Mouse (Mus musculus): ENCODE results near the gene Ptbp1. TPM values are rescaled to one million over a fixed set of nuclear protein-coding genes. Genes with fewer than 3 reads are reported as not detected.

Ptbp1 gene
- polyA plus RNA-seq, 1 experiment from 2014 or later: 116 TPM

- H3K27ac ChIP-seq: peak overlapping the region; percentile 99
- peak overlapping the region; percentile 48 for H3K4me3 ChIP-seq (replicated peaks)
- peak overlapping the region; percentile 82 for H3K9ac ChIP-seq (replicated peaks)
- H3K9me3 ChIP-seq: no peaks in the 10 kb centered on the region
- 0% methylated on average over 15 of the region's 15 CpGs for WGBS
- H3K36me3 ChIP-seq: peaks cover 22% of the 10 kb centered on the region
- H3K27me3 ChIP-seq: no peaks in the 10 kb centered on the region
- H3K4me2 ChIP-seq (replicated peaks): peak overlapping the region; percentile 77
- H3K4me1 ChIP-seq (replicated peaks): peaks cover 59% of the 10 kb centered on the region
- ATAC-seq: peak; percentile 32
These were observed 835 bp upstream of the Ptbp1 start for GRCm38 (mm10) chr10:79853392-79853791.

DNA sequence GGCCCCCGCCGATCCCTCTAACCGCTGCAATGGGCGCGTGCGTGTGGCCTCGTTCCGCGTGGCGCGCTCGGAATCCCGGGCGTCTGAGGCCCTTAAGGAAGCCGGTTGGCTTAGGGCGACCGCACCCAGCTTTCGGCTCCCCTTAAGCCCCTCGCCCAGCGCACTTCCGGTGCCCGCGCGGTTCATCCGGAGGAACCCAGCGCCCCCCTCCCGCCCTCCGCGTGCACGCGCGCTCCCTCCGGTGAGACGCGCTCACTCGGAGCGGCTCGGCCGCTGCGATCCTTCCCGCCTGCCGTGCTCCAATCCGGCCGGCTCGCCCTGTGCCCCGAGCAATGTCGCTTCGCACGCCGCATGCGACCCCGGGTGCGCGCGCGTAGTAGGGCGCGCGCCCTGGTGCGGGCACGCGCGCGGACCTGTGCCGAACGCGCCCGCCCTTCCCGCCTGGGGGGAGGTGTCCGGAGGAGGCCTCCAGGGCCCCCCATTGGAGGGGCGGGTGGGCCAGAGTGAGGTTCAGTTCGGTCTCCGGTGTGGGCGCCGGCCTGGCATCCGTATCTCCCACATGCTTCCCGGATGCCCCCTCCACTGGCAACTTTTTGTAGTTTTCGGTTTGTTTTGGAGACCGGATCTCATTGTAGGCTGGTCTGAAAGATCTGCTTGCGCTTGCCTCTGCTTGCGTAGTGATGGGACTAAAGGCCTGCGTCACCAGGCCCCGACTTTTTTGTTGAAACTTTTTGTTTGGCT, 744 bp downstream of the Ptbp1 start:
- under 1% methylated on average over 83 of the region's 83 CpGs for WGBS
- Histone ChIP-seq H3K36me3 (peaks cover 37% of the 10 kb centered on the region), H3K27me3 (no peaks in the 10 kb centered on the region), H3K9ac (replicated peaks) (peak overlapping the region; percentile 98), H3K4me3 (replicated peaks) (peak overlapping the region; percentile 99), H3K4me2 (replicated peaks) (peak overlapping the region; percentile 100), H3K4me1 (replicated peaks) (peaks cover 69% of the 10 kb centered on the region), H3K9me3 (no peaks in the 10 kb centered on the region), H3K27ac (peak overlapping the region; percentile 100)
- peak; percentile 43 for ATAC-seq

GRCm38 (mm10) chr10:79855558-79856184, 1.4 kb downstream of the Ptbp1 start:
- 5% methylated on average over 10 of the region's 10 CpGs for WGBS
- H3K9ac ChIP-seq (replicated peaks): peak overlapping the region; percentile 98

DNA sequence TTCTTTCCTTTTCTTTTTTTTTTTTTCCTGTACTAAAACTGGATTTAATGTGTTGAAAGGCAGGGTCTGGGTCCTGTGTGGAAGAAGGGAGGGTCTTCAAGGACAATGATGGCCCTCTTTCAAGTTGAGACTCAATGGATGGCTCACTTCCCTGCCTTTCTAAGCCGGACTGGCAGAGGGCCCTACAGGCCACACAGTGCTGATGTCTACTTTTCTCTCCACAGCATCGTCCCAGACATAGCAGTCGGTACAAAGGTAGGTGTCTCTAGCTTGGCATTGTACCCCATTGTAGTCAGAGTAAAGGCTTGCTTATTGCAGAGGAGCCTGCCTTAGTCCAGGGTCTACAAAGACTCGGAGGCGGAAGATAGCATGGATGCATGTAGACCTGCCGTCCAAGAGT, 2.1 kb downstream of the Ptbp1 start:
- Histone ChIP-seq H3K36me3 (peaks cover 50% of the 10 kb centered on the region), H3K27me3 (no peaks in the 10 kb centered on the region), H3K4me1 (replicated peaks) (peaks cover 66% of the 10 kb centered on the region), H3K4me2 (replicated peaks) (peak overlapping the region; percentile 100), H3K4me3 (replicated peaks) (peak overlapping the region; percentile 99), H3K9me3 (no peaks in the 10 kb centered on the region), H3K27ac (peak overlapping the region; percentile 54; the same call in 1 of the 2 replicates), H3K9ac (replicated peaks) (peak overlapping the region; percentile 98)
- no peak for ATAC-seq
- WGBS: 43% methylated on average over 6 of the region's 6 CpGs

More at GRCm38 (mm10) chr10:79855558-79856184, 1.4 kb downstream of the Ptbp1 start:
- Histone ChIP-seq H3K4me2 (replicated peaks) (peak overlapping the region; percentile 100), H3K4me3 (replicated peaks) (peak overlapping the region; percentile 99), H3K36me3 (peaks cover 44% of the 10 kb centered on the region), H3K27me3 (no peaks in the 10 kb centered on the region), H3K9me3 (no peaks in the 10 kb centered on the region), H3K27ac (peak overlapping the region; percentile 100), H3K4me1 (replicated peaks) (peaks cover 69% of the 10 kb centered on the region)
- ATAC-seq: no peak

GRCm38 (mm10) chr10:79856704-79857451, 2.7 kb downstream of the Ptbp1 start:
- ATAC-seq: no peak
- WGBS: 65% methylated on average over 7 of the region's 7 CpGs
- Histone ChIP-seq H3K4me2 (replicated peaks) (peak overlapping the region; percentile 100), H3K27ac (peak overlapping the region; percentile 54), H3K36me3 (peaks cover 56% of the 10 kb centered on the region), H3K9me3 (no peaks in the 10 kb centered on the region), H3K4me3 (replicated peaks) (peak overlapping the region; percentile 99), H3K27me3 (no peaks in the 10 kb centered on the region), H3K4me1 (replicated peaks) (peaks cover 60% of the 10 kb centered on the region), H3K9ac (replicated peaks) (peak overlapping the region; percentile 98)

DNA sequence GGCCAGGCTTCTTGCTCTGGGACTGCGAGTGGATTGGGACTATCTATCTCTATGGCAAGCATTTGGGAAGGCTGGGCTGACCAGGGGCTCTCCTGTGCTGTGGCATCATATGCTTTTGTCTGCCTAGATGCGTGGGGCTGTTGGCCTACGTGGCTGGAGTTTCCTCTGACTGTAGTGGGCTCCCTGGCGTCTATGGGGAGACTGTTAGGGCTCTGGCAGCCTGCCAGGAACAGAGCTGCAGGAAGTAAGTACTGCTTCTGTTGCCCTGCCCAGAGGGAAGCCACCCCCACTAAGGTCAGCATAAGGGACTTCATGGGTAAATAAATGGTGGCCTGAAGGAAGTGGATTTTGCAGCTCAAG, 3.2 kb downstream of the Ptbp1 start:
- H3K36me3 ChIP-seq: peaks cover 62% of the 10 kb centered on the region
- no peak for ATAC-seq
- peak overlapping the region; percentile 100 for H3K4me2 ChIP-seq (replicated peaks)
- WGBS: 44% methylated on average over 4 of the region's 4 CpGs
- peak overlapping the region; percentile 98 for H3K9ac ChIP-seq (replicated peaks)
- no peaks in the 10 kb centered on the region for H3K9me3 ChIP-seq
- no peaks in the 10 kb centered on the region for H3K27me3 ChIP-seq
- peaks cover 55% of the 10 kb centered on the region for H3K4me1 ChIP-seq (replicated peaks)
- peak overlapping the region; percentile 54 for H3K27ac ChIP-seq
- H3K4me3 ChIP-seq (replicated peaks): peak overlapping the region; percentile 99

DNA sequence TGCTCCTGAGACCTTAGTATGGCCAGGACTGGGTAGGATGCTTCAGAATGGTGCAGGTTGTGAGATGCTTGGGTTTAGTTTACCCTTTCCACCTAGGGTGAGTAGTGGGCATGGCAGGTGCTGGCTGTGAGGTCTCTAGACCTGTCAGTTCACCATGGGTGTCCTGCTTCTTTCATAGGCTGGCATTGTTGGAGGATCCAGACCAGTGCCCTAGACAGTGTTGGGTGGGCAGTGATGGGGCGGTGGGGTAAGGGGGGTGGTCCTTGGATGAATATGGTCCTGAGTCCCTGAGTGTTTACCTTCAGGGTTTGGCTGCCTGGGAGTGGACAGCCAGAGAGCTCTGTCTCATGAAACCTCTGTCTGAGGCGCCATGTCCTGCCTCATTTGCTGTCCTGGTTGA, 3.7 kb downstream of the Ptbp1 start:
- H3K36me3 ChIP-seq: peaks cover 67% of the 10 kb centered on the region
- H3K4me3 ChIP-seq (replicated peaks): peak overlapping the region; percentile 99
- 84% methylated on average over 2 of the region's 2 CpGs for WGBS

GRCm38 (mm10) chr10:79858416-79859074, 4.3 kb downstream of the Ptbp1 start:
- Histone ChIP-seq H3K4me3 (replicated peaks) (peak overlapping the region; percentile 99), H3K27ac (peak overlapping the region; percentile 54), H3K36me3 (peaks cover 73% of the 10 kb centered on the region), H3K9ac (replicated peaks) (peak overlapping the region; percentile 98), H3K4me1 (replicated peaks) (peaks cover 43% of the 10 kb centered on the region), H3K27me3 (no peaks in the 10 kb centered on the region), H3K9me3 (no peaks in the 10 kb centered on the region), H3K4me2 (replicated peaks) (peak overlapping the region; percentile 100)
- WGBS: 60% methylated on average over 17 of the region's 17 CpGs
- ATAC-seq: no peak

More for the DNA sequence above, 3.7 kb downstream of the Ptbp1 start:
- no peaks in the 10 kb centered on the region for H3K27me3 ChIP-seq
- peak overlapping the region; percentile 100 for H3K4me2 ChIP-seq (replicated peaks)
- H3K9ac ChIP-seq (replicated peaks): peak overlapping the region; percentile 98
- peak overlapping the region; percentile 54 for H3K27ac ChIP-seq
- H3K9me3 ChIP-seq: no peaks in the 10 kb centered on the region
- no peak for ATAC-seq
- peaks cover 50% of the 10 kb centered on the region for H3K4me1 ChIP-seq (replicated peaks)

DNA sequence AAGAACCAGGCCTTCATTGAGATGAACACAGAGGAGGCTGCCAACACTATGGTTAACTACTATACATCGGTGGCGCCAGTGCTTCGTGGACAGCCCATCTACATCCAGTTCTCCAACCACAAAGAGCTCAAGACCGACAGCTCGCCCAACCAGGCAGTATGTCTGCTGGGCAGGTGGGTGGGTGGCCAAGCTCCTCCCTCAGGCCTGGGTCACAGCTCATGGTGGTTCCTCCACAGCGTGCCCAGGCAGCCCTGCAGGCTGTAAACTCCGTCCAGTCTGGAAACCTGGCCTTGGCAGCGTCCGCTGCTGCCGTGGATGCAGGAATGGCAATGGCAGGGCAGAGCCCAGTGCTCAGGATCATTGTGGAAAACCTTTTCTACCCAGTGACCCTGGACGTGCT, 4.9 kb downstream of the Ptbp1 start:
- Histone ChIP-seq H3K36me3 (peaks cover 77% of the 10 kb centered on the region), H3K9ac (replicated peaks) (no peak overlapping the region; the same call in 1 of the 2 replicates), H3K9me3 (no peaks in the 10 kb centered on the region), H3K4me3 (replicated peaks) (no peak overlapping the region), H3K27ac (peak overlapping the region; percentile 54; the same call in 1 of the 2 replicates), H3K4me2 (replicated peaks) (peak overlapping the region; percentile 100; the same call in 1 of the 2 replicates), H3K27me3 (no peaks in the 10 kb centered on the region), H3K4me1 (replicated peaks) (peaks cover 40% of the 10 kb centered on the region)
- 92% methylated on average over 11 of the region's 11 CpGs for WGBS
- ATAC-seq: no peak

DNA sequence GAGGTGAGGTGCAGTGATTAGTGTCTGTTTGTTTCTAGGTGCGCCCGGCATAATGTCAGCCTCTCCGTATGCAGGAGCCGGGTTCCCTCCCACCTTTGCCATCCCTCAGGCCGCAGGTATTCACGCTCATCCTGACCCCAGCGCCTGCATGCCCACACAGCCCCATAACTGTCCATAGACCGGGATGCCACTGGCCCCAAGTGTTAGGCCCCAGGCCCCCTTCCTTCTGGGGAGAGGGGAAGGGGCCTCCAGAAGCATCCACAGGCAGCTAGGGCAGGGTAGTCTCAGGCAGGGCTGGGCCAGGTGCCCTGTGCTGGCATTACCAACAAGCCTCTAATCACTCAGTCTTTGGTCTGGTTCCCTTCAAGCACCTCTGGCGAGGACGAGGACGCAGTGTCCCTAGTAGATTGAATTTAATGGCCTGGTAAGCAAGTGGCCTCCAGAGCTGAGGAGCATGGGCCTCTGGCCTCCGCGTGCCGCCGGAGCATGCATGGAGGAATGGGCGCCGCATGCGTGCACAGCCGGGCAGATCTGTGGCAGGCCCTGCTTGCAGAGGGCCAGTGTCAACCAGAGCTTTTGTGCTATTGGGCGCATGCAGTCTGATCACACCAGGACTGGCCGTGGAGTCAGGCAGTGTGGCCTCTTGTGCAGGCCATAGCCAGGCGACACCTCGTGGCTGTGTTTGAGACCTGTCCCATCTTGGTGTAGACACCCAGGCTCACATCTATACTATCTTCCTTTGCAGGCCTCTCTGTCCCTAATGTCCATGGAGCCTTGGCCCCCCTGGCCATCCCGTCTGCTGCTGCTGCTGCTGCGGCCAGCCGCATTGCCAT, 6.1 kb downstream of the Ptbp1 start:
- H3K4me1 ChIP-seq (replicated peaks): peaks cover 47% of the 10 kb centered on the region
- no peak for ATAC-seq

More for the DNA sequence above, 6.1 kb downstream of the Ptbp1 start:
- peaks cover 89% of the 10 kb centered on the region for H3K36me3 ChIP-seq
- no peaks in the 10 kb centered on the region for H3K27me3 ChIP-seq
- H3K9me3 ChIP-seq: no peaks in the 10 kb centered on the region
- no peak overlapping the region for H3K4me3 ChIP-seq (replicated peaks)
- H3K4me2 ChIP-seq (replicated peaks): no peak overlapping the region
- WGBS: 93% methylated on average over 26 of the region's 26 CpGs
- H3K9ac ChIP-seq (replicated peaks): no peak overlapping the region
- no peak overlapping the region for H3K27ac ChIP-seq
